ENCODE assay signal across 8 mouse cellular contexts in genomic region chr1:151095344-151096050, GRCm38 (mm10).
DNase-seq lines count a peak whose midpoint lies in the region; ATAC-seq and TF ChIP-seq lines count a peak whose summit lies in the region.

No protein-coding gene starts in this region.

- H3K9me3 ChIP-seq in MEL (replicated peaks; ENCODE audit: insufficient read depth, low read length) = no peaks in the 10 kb centered on the region
- H3K9me3 ChIP-seq in hindbrain, embryonic 12.5 days (replicated peaks) = no peaks in the 10 kb centered on the region
- H3K9me3 ChIP-seq in liver, embryonic 16.5 days (replicated peaks; ENCODE audit: control insufficient read depth, low read length) = no peaks in the 10 kb centered on the region

- 0 out of 6 replicates have a peak, but pooled peaks of 1 of the 3 experiments have one; percentile 3 for TF ChIP-seq CTCF in MEL (IDR thresholded peaks at IDR 0.05 in 2 of 3, conservative IDR thresholded peaks at IDR 0.05 in 1 of 3; ENCODE audit: control insufficient read depth in 1 of 3, insufficient read depth in 1 of 3, low read depth in 2 of 3, low read length in 3 of 3, poor library complexity in 1 of 3, severe bottlenecking in 1 of 3)
- TF ChIP-seq CTCF in gastrocnemius, adult 2 months (IDR thresholded peaks at IDR 0.05) = no peak

- no peaks in the 10 kb centered on the region; the same call in 1 of the 2 replicates for H3K79me2 ChIP-seq in MEL (ENCODE audit: control insufficient read depth, insufficient read depth, low read length, poor library complexity)

- H3K27me3 ChIP-seq in MEL (ENCODE audit: control insufficient read depth in 1 of 2, insufficient read depth in 2 of 2, low read length in 2 of 2) = no peaks in the 10 kb centered on the region
- H3K27me3 ChIP-seq in hindbrain, embryonic 12.5 days = no peaks in the 10 kb centered on the region
- no peaks in the 10 kb centered on the region for H3K27me3 ChIP-seq in liver, embryonic 16.5 days (ENCODE audit: control insufficient read depth, insufficient read depth, low read depth, low read length)

- H3K9ac ChIP-seq in MEL (ENCODE audit: control insufficient read depth, low read depth, low read length, poor library complexity, severe bottlenecking) = peak overlapping the region; percentile 72
- H3K9ac ChIP-seq in hindbrain, embryonic 12.5 days = no peak overlapping the region
- peak overlapping the region; percentile 55 for H3K9ac ChIP-seq in liver, embryonic 16.5 days (ENCODE audit: low read depth, low read length)

- 63% methylated on average over 10 of the region's 10 CpGs for WGBS in hindbrain, embryonic 12.5 days
- 29% methylated on average over 10 of the region's 10 CpGs for WGBS in liver, embryonic 16.5 days (ENCODE audit: insufficient replicate concordance)

- ATAC-seq in hindbrain, embryonic 12.5 days (ENCODE audit: low FRiP score) = peak; percentile 71
- ATAC-seq in liver, embryonic 16.5 days (ENCODE audit: low read depth) = peak; percentile 73
- ATAC-seq in monocyte, adult 5-6 weeks (replicated peaks; ENCODE audit: insufficient number of reproducible peaks, low FRiP score, low TSS enrichment, poor library complexity, severe bottlenecking) = no peak

- DNase-seq in 416B (ENCODE audit: low read depth) (peak; percentile 38), MEL (ENCODE audit: low read depth, low spot score) (peak; percentile 88)
- DNase-seq in kidney, postnatal 14 days = no peak
- DNase-seq in gastrocnemius, adult 2 months = no peak
- no peak for DNase-seq in layer of hippocampus, adult 9-11 months

- peaks cover 0 to 15% of the 10 kb centered on the region in 2 experiments; a peak in 2 of 4 replicates for H3K36me3 ChIP-seq in MEL (ENCODE audit: control insufficient read depth in 1 of 2, insufficient read depth in 2 of 2, low read length in 2 of 2)
- H3K36me3 ChIP-seq in hindbrain, embryonic 12.5 days = no peaks in the 10 kb centered on the region
- H3K36me3 ChIP-seq in liver, embryonic 16.5 days (ENCODE audit: control insufficient read depth, insufficient read depth) = no peaks in the 10 kb centered on the region

- H3K4me2 ChIP-seq in hindbrain, embryonic 12.5 days (replicated peaks) = peak overlapping the region; percentile 24; the same call in 1 of the 2 replicates
- H3K4me2 ChIP-seq in liver, embryonic 16.5 days (ENCODE audit: low read depth, low read length) = peak overlapping the region; percentile 68

- no peak for TF ChIP-seq RAD21 in MEL (IDR thresholded peaks at IDR 0.05; ENCODE audit: low read depth, low read length)

- peak overlapping the region; percentile 99 for H3K27ac ChIP-seq in MEL (ENCODE audit: control insufficient read depth, low read depth, low read length)
- no peak overlapping the region for H3K27ac ChIP-seq in hindbrain, embryonic 12.5 days
- H3K27ac ChIP-seq in liver, embryonic 16.5 days (ENCODE audit: low read length) = peak overlapping the region; percentile 95
- H3K27ac ChIP-seq in gastrocnemius, adult 2 months = no peak overlapping the region

- peak overlapping the region; percentile 49 to 60 for H3K4me3 ChIP-seq in MEL (ENCODE audit: control insufficient read depth in 1 of 2, insufficient read depth in 1 of 2, low read depth in 2 of 2, low read length in 2 of 2)
- H3K4me3 ChIP-seq in hindbrain, embryonic 12.5 days = no peak overlapping the region
- H3K4me3 ChIP-seq in liver, embryonic 16.5 days (ENCODE audit: low read depth, low read length) = peak overlapping the region; percentile 36
- no peak overlapping the region for H3K4me3 ChIP-seq in gastrocnemius, adult 2 months

- TF ChIP-seq EP300 in MEL (IDR thresholded peaks at IDR 0.05; ENCODE audit: low read depth in 1 of 2, low read length in 2 of 2) = peak; percentile 81 to 93

- peak in 1 of 2 experiments; percentile 45; a peak in 1 of 4 replicates for TF ChIP-seq POLR2A in MEL (IDR thresholded peaks at IDR 0.05; ENCODE audit: control insufficient read depth in 1 of 2, insufficient read depth in 1 of 2, low read depth in 1 of 2, low read length in 2 of 2, poor library complexity in 1 of 2)

- intact Hi-C loops in gastrocnemius, adult 2 months (cut with DNase I) = no loop called here

- H3K4me1 ChIP-seq in MEL (ENCODE audit: control insufficient read depth in 1 of 2, insufficient read depth in 2 of 2, low read length in 2 of 2) = peaks cover 13 to 19% of the 10 kb centered on the region in 2 experiments
- peaks cover 8% of the 10 kb centered on the region for H3K4me1 ChIP-seq in hindbrain, embryonic 12.5 days
- peaks cover 43% of the 10 kb centered on the region for H3K4me1 ChIP-seq in liver, embryonic 16.5 days (ENCODE audit: control insufficient read depth, low read depth, low read length)

TF ChIP-seq in MEL, 35 proteins besides CTCF, POLR2A, EP300 and RAD21:
- peak; percentile 73 for TF ChIP-seq MAZ (IDR thresholded peaks at IDR 0.05; ENCODE audit: low read depth, low read length)
- peak; percentile 67; the same call in 1 of the 2 replicates for TF ChIP-seq BHLHE40 (IDR thresholded peaks at IDR 0.05; ENCODE audit: borderline replicate concordance, low read depth, low read length)
- peak; percentile 32; the same call in 1 of the 2 replicates for TF ChIP-seq NRF1 (IDR thresholded peaks at IDR 0.05; ENCODE audit: insufficient read depth, low read depth, low read length, poor library complexity, severe bottlenecking)
- TF ChIP-seq ZC3H11A (IDR thresholded peaks at IDR 0.05; ENCODE audit: low read depth, low read length) = no peak
- TF ChIP-seq SMC3 (IDR thresholded peaks at IDR 0.05; ENCODE audit: low read depth, low read length) = no peak
- TF ChIP-seq MYB (IDR thresholded peaks at IDR 0.05; ENCODE audit: low read depth, low read length) = peak; percentile 94
- peak; percentile 87 for TF ChIP-seq MYC (IDR thresholded peaks at IDR 0.05; ENCODE audit: low read depth, low read length)
- TF ChIP-seq MXI1 (IDR thresholded peaks at IDR 0.05; ENCODE audit: low read depth, low read length) = peak; percentile 46; the same call in 1 of the 2 replicates
- TF ChIP-seq USF2 (IDR thresholded peaks at IDR 0.05; ENCODE audit: borderline replicate concordance in 1 of 2, insufficient read depth in 1 of 2, low read depth in 1 of 2, low read length in 2 of 2) = no peak
- TF ChIP-seq ZNF384 (IDR thresholded peaks at IDR 0.05; ENCODE audit: low read depth, low read length) = no peak
- TF ChIP-seq CHD2 (IDR thresholded peaks at IDR 0.05; ENCODE audit: low read length) = no peak
- TF ChIP-seq ELF1 (IDR thresholded peaks at IDR 0.05; ENCODE audit: low read depth, low read length) = 0 out of 2 replicates have a peak, but pooled peaks have one; percentile 3
- peak; percentile 74 for TF ChIP-seq TBP (IDR thresholded peaks at IDR 0.05; ENCODE audit: low read depth, low read length)
- no peak for TF ChIP-seq E2F4 (IDR thresholded peaks at IDR 0.05; ENCODE audit: borderline replicate concordance, low read depth, low read length)
- TF ChIP-seq KAT2A (conservative IDR thresholded peaks at IDR 0.05; ENCODE audit: low read depth, low read length) = no peak
- no peak for TF ChIP-seq ZKSCAN1 (IDR thresholded peaks at IDR 0.05; ENCODE audit: low read depth, low read length)
- no peak for TF ChIP-seq MEF2A (IDR thresholded peaks at IDR 0.05; ENCODE audit: extremely low read depth, insufficient replicate concordance, low read depth, low read length, poor library complexity, severe bottlenecking)
- peak; percentile 78; the same call in 1 of the 2 replicates for TF ChIP-seq SIN3A (IDR thresholded peaks at IDR 0.05; ENCODE audit: low read length)
- peak; percentile 85; the same call in 1 of the 2 replicates for TF ChIP-seq CHD1 (IDR thresholded peaks at IDR 0.05; ENCODE audit: low read depth, low read length)
- TF ChIP-seq ETS1 (IDR thresholded peaks at IDR 0.05; ENCODE audit: low read depth, low read length) = peak; percentile 88
- TF ChIP-seq GATA1 (IDR thresholded peaks at IDR 0.05; ENCODE audit: low read depth, low read length) = peak; percentile 87
- peak; percentile 87 for TF ChIP-seq TCF12 (IDR thresholded peaks at IDR 0.05; ENCODE audit: low read depth, low read length)
- TF ChIP-seq HCFC1 (IDR thresholded peaks at IDR 0.05; ENCODE audit: low read depth, low read length) = peak; percentile 31; the same call in 1 of the 2 replicates
- peak; percentile 71; the same call in 1 of the 2 replicates for TF ChIP-seq RCOR1 (IDR thresholded peaks at IDR 0.05; ENCODE audit: low read depth, low read length)
- no peak for TF ChIP-seq POLR2AphosphoS5 (IDR thresholded peaks at IDR 0.05; ENCODE audit: borderline replicate concordance, low read depth, low read length)
- peak; percentile 69; the same call in 1 of the 2 replicates for TF ChIP-seq POLR2AphosphoS2 (IDR thresholded peaks at IDR 0.05; ENCODE audit: low read length)
- no peak for TF ChIP-seq JUND (IDR thresholded peaks at IDR 0.05; ENCODE audit: low read depth, low read length)
- no peak for TF ChIP-seq MAX (IDR thresholded peaks at IDR 0.05; ENCODE audit: low read length)
- no peak for TF ChIP-seq MAFK (IDR thresholded peaks at IDR 0.05; ENCODE audit: borderline replicate concordance, low read depth, low read length)
- no peak for TF ChIP-seq GABPA (IDR thresholded peaks at IDR 0.05; ENCODE audit: low read depth, low read length)
- no peak for TF ChIP-seq UBTF (IDR thresholded peaks at IDR 0.05; ENCODE audit: borderline replicate concordance, insufficient read depth, low read depth, low read length)
- TF ChIP-seq USF1 (IDR thresholded peaks at IDR 0.05; ENCODE audit: low read depth, low read length) = no peak
- no peak for TF ChIP-seq ZMIZ1 (IDR thresholded peaks at IDR 0.05; ENCODE audit: low read depth, low read length)
- TF ChIP-seq TAL1 (IDR thresholded peaks at IDR 0.05; ENCODE audit: low read length) = no peak
- no peak for TF ChIP-seq NELFE (IDR thresholded peaks at IDR 0.05; ENCODE audit: low read depth, low read length)

Comparison
In these comparisons a context has a peak if more than half of its experiments do, and no peak if none do; other contexts are left out.
1. DNase-seq: peak in 416B (single experiment) and MEL (single experiment); none in kidney, postnatal 14 days (single experiment), gastrocnemius, adult 2 months (single experiment) and layer of hippocampus, adult 9-11 months (single experiment).
2. H3K27ac ChIP-seq: peak in MEL (single experiment) and liver, embryonic 16.5 days (single experiment); none in hindbrain, embryonic 12.5 days (single experiment) and gastrocnemius, adult 2 months (single experiment).
3. H3K4me3 ChIP-seq: peak in MEL (2 of 2) and liver, embryonic 16.5 days (single experiment); none in hindbrain, embryonic 12.5 days (single experiment) and gastrocnemius, adult 2 months (single experiment).